Mouse (Mus musculus) hindbrain, embryonic 11.5 days (tissue): ENCODE measurements around the gene Prdm5. TPM values are rescaled to one million over a fixed set of nuclear protein-coding genes. Genes with fewer than 3 reads are reported as not detected.

ENCODE experiments used
- ATAC-seq: fragments of 200-750 bp; cut with Nextera tagmentation; 2 replicates; pipeline ENCODE4 v1.8.0; 2017; ENCODE audit warnings: mild to moderate bottlenecking, moderate TSS enrichment, moderate library complexity; ENCODE audit not compliant: low FRiP score
- DNase-seq: peaks from one replicate; pipeline ENCODE4 v3.0.0-alpha.2; 2015; ENCODE audit warnings: low spot score
- H3K27ac ChIP-seq: fragments of 300-500 bp; sonication (generic); 2 replicates; pipeline ENCODE4 v1.5.1; 2014; ENCODE audit warnings: mild to moderate bottlenecking, low read depth, low read length
- H3K27me3 ChIP-seq: fragments of 300-500 bp; sonication (generic); 2 replicates; pipeline ENCODE4 v1.6.1; 2014; ENCODE audit warnings: mild to moderate bottlenecking, low read length, moderate library complexity, mixed read lengths; ENCODE audit not compliant: control insufficient read depth, insufficient read depth
- H3K36me3 ChIP-seq: fragments of 300-500 bp; sonication (generic); 2 replicates; pipeline ENCODE4 v1.6.1; 2014; ENCODE audit warnings: mild to moderate bottlenecking, low read length, moderate library complexity, mixed read lengths; ENCODE audit not compliant: control insufficient read depth, insufficient read depth
- H3K4me1 ChIP-seq: fragments of 300-500 bp; sonication (generic); replicated peaks from 2 replicates; pipeline ENCODE4 v1.6.1; 2014; ENCODE audit warnings: low read length, mixed read lengths; ENCODE audit not compliant: control insufficient read depth, insufficient read depth
- H3K4me2 ChIP-seq: fragments of 300-500 bp; sonication (generic); replicated peaks from 2 replicates; pipeline ENCODE4 v1.6.1; 2014; ENCODE audit warnings: mild to moderate bottlenecking, low read depth, low read length
- H3K4me3 ChIP-seq: fragments of 300-500 bp; sonication (generic); 2 replicates; pipeline ENCODE4 v1.5.1; 2014; ENCODE audit warnings: low read depth, low read length
- H3K9ac ChIP-seq: fragments of 300-500 bp; sonication (generic); 2 replicates; pipeline ENCODE4 v1.6.1; 2014; ENCODE audit warnings: low read depth, low read length
- H3K9me3 ChIP-seq: fragments of 300-500 bp; sonication (generic); 2 replicates; pipeline ENCODE4 v1.6.1; 2016; ENCODE audit warnings: low read length; ENCODE audit not compliant: control insufficient read depth
- WGBS: fragments of 180-500 bp; shearing (Covaris S2); extraction: QIAGEN DNeasy Blood & Tissue Kit; methylation state at CpG from one replicate; pipeline ENCODE4 v1.1.7; 2014; 5-methylcytosine and 5-hydroxymethylcytosine counted together
- polyA plus RNA-seq: library from polyadenylated mRNA; unstranded; fragments of >200 nt; fragmentation: Nextera tagmentation; extraction: Ambion mirVana; gene quantifications from 2 replicates; pipeline ENCODE4 v1.2.1, GENCODE M21; 2014

Gene Prdm5
- 16.2 and 16.4 TPM in 2 replicates for polyA plus RNA-seq

GRCm38 (mm10) chr6:65778861-65779688, at the start of gene Prdm5:
Gene Prdm5, plus strand, starts transcription at chr6:65778988.
- peak within 1 kb of the TSS; percentile 82 for H3K9ac ChIP-seq
- no peaks in the 10 kb centered on the region for H3K4me1 ChIP-seq
- peak; percentile 75 for DNase-seq
- H3K4me2 ChIP-seq = peak within 1 kb of the TSS; percentile 89
- no peaks in the 10 kb centered on the region for H3K36me3 ChIP-seq
- peak; percentile 94 for ATAC-seq
- no peaks in the 10 kb centered on the region for H3K9me3 ChIP-seq
- no peaks in the 10 kb centered on the region for H3K27me3 ChIP-seq
- peak within 1 kb of the TSS; percentile 56 for H3K4me3 ChIP-seq
- 6% methylated on average over 50 of the region's 56 CpGs for WGBS
- peak within 1 kb of the TSS; percentile 60 for H3K27ac ChIP-seq

- H3K4me3 ChIP-seq = no peak overlapping the region
- H3K27ac ChIP-seq = no peak overlapping the region
- DNase-seq = no peak
- H3K4me2 ChIP-seq = no peak overlapping the region
- H3K9ac ChIP-seq = no peak overlapping the region
- no peaks in the 10 kb centered on the region for H3K9me3 ChIP-seq
- no peaks in the 10 kb centered on the region for H3K4me1 ChIP-seq
- WGBS = 53% methylated on average over 6 of the region's 8 CpGs
- no peaks in the 10 kb centered on the region for H3K36me3 ChIP-seq
- no peak for ATAC-seq
- H3K27me3 ChIP-seq = no peaks in the 10 kb centered on the region
These were observed 39.3 kb upstream of the Prdm5 start for GRCm38 (mm10) chr6:65739442-65739841.

GRCm38 (mm10) chr6:65743144-65743870, 35.5 kb upstream of the Prdm5 start:
- peak; percentile 46 for DNase-seq
- H3K4me2 ChIP-seq = no peak overlapping the region
- H3K36me3 ChIP-seq = no peaks in the 10 kb centered on the region
- H3K4me3 ChIP-seq = no peak overlapping the region
- no peaks in the 10 kb centered on the region for H3K9me3 ChIP-seq
- H3K4me1 ChIP-seq = no peaks in the 10 kb centered on the region
- ATAC-seq = peak; percentile 88
- 17% methylated on average over 1 of the region's 1 CpGs for WGBS
- H3K27ac ChIP-seq = 0 out of 2 replicates have a peak overlapping the region, but pooled peaks have one; percentile 30
- no peak overlapping the region for H3K9ac ChIP-seq
- no peaks in the 10 kb centered on the region for H3K27me3 ChIP-seq

GRCm38 (mm10) chr6:65743871-65744202, 35.0 kb upstream of the Prdm5 start:
- peak; percentile 52 for ATAC-seq
- Histone ChIP-seq H3K27me3 (no peaks in the 10 kb centered on the region), H3K4me3 (no peak overlapping the region), H3K4me2 (no peak overlapping the region), H3K36me3 (no peaks in the 10 kb centered on the region), H3K27ac (no peak overlapping the region), H3K9me3 (no peaks in the 10 kb centered on the region), H3K9ac (no peak overlapping the region), H3K4me1 (no peaks in the 10 kb centered on the region)
- DNase-seq = peak; percentile 12

- Histone ChIP-seq H3K4me3 (no peak overlapping the region), H3K9me3 (no peaks in the 10 kb centered on the region), H3K4me1 (no peaks in the 10 kb centered on the region), H3K36me3 (no peaks in the 10 kb centered on the region), H3K27me3 (no peaks in the 10 kb centered on the region), H3K27ac (no peak overlapping the region), H3K4me2 (no peak overlapping the region), H3K9ac (no peak overlapping the region)
- 61% methylated on average over 7 of the region's 7 CpGs for WGBS
- DNase-seq = no peak
- ATAC-seq = no peak
These were observed 20.6 kb upstream of the Prdm5 start for GRCm38 (mm10) chr6:65758214-65758613.

GRCm38 (mm10) chr6:65759174-65759573, 19.6 kb upstream of the Prdm5 start:
- Histone ChIP-seq H3K9ac (no peak overlapping the region), H3K4me2 (no peak overlapping the region), H3K36me3 (no peaks in the 10 kb centered on the region), H3K27me3 (no peaks in the 10 kb centered on the region), H3K4me1 (no peaks in the 10 kb centered on the region), H3K4me3 (no peak overlapping the region), H3K9me3 (no peaks in the 10 kb centered on the region), H3K27ac (no peak overlapping the region)
- ATAC-seq = no peak
- no peak for DNase-seq
- 71% methylated on average over 5 of the region's 5 CpGs for WGBS

GRCm38 (mm10) chr6:65760073-65760472, 18.7 kb upstream of the Prdm5 start:
- H3K27me3 ChIP-seq = no peaks in the 10 kb centered on the region
- H3K36me3 ChIP-seq = no peaks in the 10 kb centered on the region
- H3K27ac ChIP-seq = no peak overlapping the region
- DNase-seq (no peak), ATAC-seq (no peak)
- no peak overlapping the region for H3K9ac ChIP-seq
- no peaks in the 10 kb centered on the region for H3K4me1 ChIP-seq
- H3K9me3 ChIP-seq = no peaks in the 10 kb centered on the region
- no peak overlapping the region for H3K4me3 ChIP-seq
- 98% methylated on average over 3 of the region's 3 CpGs for WGBS
- no peak overlapping the region for H3K4me2 ChIP-seq

GRCm38 (mm10) chr6:65764459-65764858, 14.3 kb upstream of the Prdm5 start:
- WGBS = 80% methylated on average over 2 of the region's 2 CpGs

GRCm38 (mm10) chr6:65765057-65765456, 13.7 kb upstream of the Prdm5 start:
- no peaks in the 10 kb centered on the region for H3K36me3 ChIP-seq
- no peak overlapping the region for H3K4me3 ChIP-seq
- 19% methylated on average over 8 of the region's 8 CpGs for WGBS
- ATAC-seq = peak; percentile 76
- no peaks in the 10 kb centered on the region for H3K27me3 ChIP-seq
- DNase-seq = peak; percentile 39
- no peak overlapping the region for H3K9ac ChIP-seq
- no peak overlapping the region for H3K27ac ChIP-seq
- no peak overlapping the region for H3K4me2 ChIP-seq
- no peaks in the 10 kb centered on the region for H3K9me3 ChIP-seq
- no peaks in the 10 kb centered on the region for H3K4me1 ChIP-seq

More at GRCm38 (mm10) chr6:65764459-65764858, 14.3 kb upstream of the Prdm5 start:
- DNase-seq (no peak), ATAC-seq (no peak)
- Histone ChIP-seq H3K4me2 (no peak overlapping the region), H3K27me3 (no peaks in the 10 kb centered on the region), H3K4me1 (no peaks in the 10 kb centered on the region), H3K4me3 (no peak overlapping the region), H3K9me3 (no peaks in the 10 kb centered on the region), H3K9ac (no peak overlapping the region), H3K36me3 (no peaks in the 10 kb centered on the region), H3K27ac (no peak overlapping the region)
